Mouse (Mus musculus): ENCODE data around the gene Ptgfrn.

DNA sequence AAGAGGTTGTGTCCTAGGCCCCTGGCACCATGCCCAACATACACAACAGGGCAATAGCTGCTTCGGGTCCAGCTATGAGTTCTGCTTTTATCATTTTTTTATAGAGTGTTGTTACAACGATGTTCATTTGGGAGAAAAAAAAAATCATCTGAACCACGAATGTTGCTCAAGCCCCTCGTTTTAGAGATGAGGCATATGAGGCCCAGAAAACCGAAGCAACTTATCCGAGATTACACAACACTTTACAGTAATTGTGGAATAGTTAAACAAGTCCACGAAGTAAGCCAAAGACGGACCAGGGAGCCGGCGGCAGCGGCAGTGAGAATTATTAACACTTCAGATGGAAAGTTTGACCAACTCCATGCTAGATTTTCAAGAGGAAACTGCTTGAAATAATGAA lies 7.7 kb upstream of the Ptgfrn start:
- TF ChIP-seq CTCF (IDR thresholded peaks at IDR 0.05; ENCODE audit: low read depth) (no peak), EP300 (IDR thresholded peaks at IDR 0.05; ENCODE audit: low read depth) (no peak)

Measured in heart, postnatal 0 days (tissue).